Mouse (Mus musculus) right cerebral cortex, postnatal 10 days (tissue): ENCODE results near the gene Rsrc1.
"Not testable (repeated sequence)": the region's sequence is repeated elsewhere in the genome, so short reads cannot be mapped to it uniquely, and the experiment has no call there.

Source experiments
- DNase-seq, 2 experiments: peaks; one replicate each; pipeline ENCODE4 v3.0.0; 2021; ENCODE audit warnings: low spot score in 2 of 2

The Rsrc1 gene

GRCm38 (mm10) chr3:66985539-66986286 is 4.5 kb downstream of the Rsrc1 start:
- DNase-seq = peak; percentile 79 to 83

- no peak for DNase-seq
Observed at GRCm38 (mm10) chr3:66986287-66986560, 5.0 kb downstream of the Rsrc1 start.

GRCm38 (mm10) chr3:66996820-66997219 is 15.6 kb downstream of the Rsrc1 start:
- no peak for DNase-seq

GRCm38 (mm10) chr3:67036387-67037062 is 55.3 kb downstream of the Rsrc1 start:
- no peak for DNase-seq

- no peak for DNase-seq
Observed at GRCm38 (mm10) chr3:67059755-67060154, 78.6 kb downstream of the Rsrc1 start.

GRCm38 (mm10) chr3:67070575-67071488 is 89.6 kb downstream of the Rsrc1 start:
- no peak for DNase-seq

GRCm38 (mm10) chr3:67073653-67074052 is 92.5 kb downstream of the Rsrc1 start:
- not testable (repeated sequence) for DNase-seq

GRCm38 (mm10) chr3:67075484-67075883 is 94.3 kb downstream of the Rsrc1 start:
- no peak for DNase-seq

- DNase-seq = no peak
Observed at GRCm38 (mm10) chr3:67084742-67085141, 103.6 kb downstream of the Rsrc1 start.

- no peak for DNase-seq
Observed at GRCm38 (mm10) chr3:67108428-67108827, 127.2 kb downstream of the Rsrc1 start.

- no peak for DNase-seq
Observed at GRCm38 (mm10) chr3:67116317-67116716, 135.1 kb downstream of the Rsrc1 start.

GRCm38 (mm10) chr3:67132521-67132920 is 151.3 kb downstream of the Rsrc1 start:
- DNase-seq = no peak

GRCm38 (mm10) chr3:67135749-67136375 is 154.7 kb downstream of the Rsrc1 start:
- DNase-seq = no peak

- no peak for DNase-seq
Observed at GRCm38 (mm10) chr3:67144952-67145351, 163.8 kb downstream of the Rsrc1 start.

GRCm38 (mm10) chr3:67146280-67146679 is 165.1 kb downstream of the Rsrc1 start:
- no peak for DNase-seq

GRCm38 (mm10) chr3:67147246-67147645 is 166.1 kb downstream of the Rsrc1 start:
- DNase-seq = no peak

- no peak for DNase-seq
Observed at GRCm38 (mm10) chr3:67197179-67197578, 216.0 kb downstream of the Rsrc1 start.

- DNase-seq = no peak
Observed at GRCm38 (mm10) chr3:67213047-67213457, 231.9 kb downstream of the Rsrc1 start.

- no peak for DNase-seq
Observed at GRCm38 (mm10) chr3:67232617-67233241, 251.5 kb downstream of the Rsrc1 start.

- DNase-seq = not testable (repeated sequence)
Observed at GRCm38 (mm10) chr3:67242451-67242850, 261.3 kb downstream of the Rsrc1 start.

- no peak for DNase-seq
Observed at GRCm38 (mm10) chr3:67267448-67267847, 286.3 kb downstream of the Rsrc1 start.
